Mouse (Mus musculus): Measurements from ENCODE around the gene Slc22a14.

DNA sequence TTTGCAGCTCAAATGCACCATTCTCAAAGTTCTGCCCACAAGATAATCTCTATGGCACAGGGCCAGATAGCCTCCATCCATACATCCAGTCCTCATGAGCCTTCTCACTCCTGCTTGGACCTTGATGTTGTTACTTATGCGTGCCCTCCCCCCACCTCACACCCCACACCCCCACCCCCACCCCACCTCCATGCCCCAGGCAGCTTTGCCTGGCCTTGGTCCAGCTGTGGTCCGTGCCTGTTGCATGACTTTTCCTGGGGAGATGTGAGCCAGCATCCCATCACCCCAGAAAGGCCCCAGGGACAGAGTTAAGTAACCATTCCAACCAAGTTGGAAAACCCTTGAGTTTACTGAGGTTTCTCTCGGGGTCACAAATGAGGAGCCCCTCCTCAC, 245.2 kb downstream of the Slc22a14 start:
- TF ChIP-seq CTCF (IDR thresholded peaks at IDR 0.05; ENCODE audit: extremely low read depth, insufficient read depth, low read length) (no peak), POLR2A (IDR thresholded peaks at IDR 0.05; ENCODE audit: extremely low read depth, insufficient read depth, low read length) (no peak)
